Mouse (Mus musculus) spleen, embryonic (tissue): ENCODE measurements at regions not wholly inside any gene's neighbourhood (a gene's known extent, or its start where the extent isn't known, plus 50 kb on each side); places are given as distances from the start of the nearest gene placed in this dataset.

Experiments
- CTCF ChIA-PET: fragments of 350-600 bp; sonication (Branson Sonifier 250); formaldehyde crosslinking; loops from one replicate; lab custom pipeline; 2022; lab: Charles Lee

GRCm38 (mm10) chr1:90343492-90343891 lies 139.7 kb downstream of the Ackr3 start:
- CTCF ChIA-PET, result no interaction called here

GRCm38 (mm10) chr1:90347032-90347431 lies 143.3 kb downstream of the Ackr3 start:
- CTCF ChIA-PET, result no interaction called here

DNA sequence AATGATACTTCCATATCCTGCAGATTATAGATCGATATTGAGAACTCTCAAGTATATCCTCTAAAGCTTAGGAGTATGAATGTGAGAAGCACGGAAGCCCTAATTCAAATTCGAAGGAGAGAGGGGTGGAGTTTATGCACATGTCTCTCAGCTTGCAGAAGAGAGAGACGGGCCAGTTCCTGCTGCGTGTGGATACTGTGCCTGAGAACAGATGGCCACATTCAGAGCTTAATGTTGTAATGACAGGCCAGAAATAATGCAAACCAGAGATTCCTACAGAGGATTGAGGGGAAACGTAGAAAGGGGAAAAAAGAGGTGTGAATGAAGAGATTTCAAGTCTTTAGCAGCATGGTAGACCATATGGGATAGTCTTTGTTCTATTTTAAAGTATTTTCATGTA lies 145.8 kb downstream of the Ackr3 start:
- CTCF ChIA-PET, result no interaction called here

GRCm38 (mm10) chr1:90353325-90353724 lies 149.5 kb downstream of the Ackr3 start:
- CTCF ChIA-PET, result no interaction called here

GRCm38 (mm10) chr1:90356567-90356966 lies 152.8 kb downstream of the Ackr3 start:
- CTCF ChIA-PET, result no interaction called here

DNA sequence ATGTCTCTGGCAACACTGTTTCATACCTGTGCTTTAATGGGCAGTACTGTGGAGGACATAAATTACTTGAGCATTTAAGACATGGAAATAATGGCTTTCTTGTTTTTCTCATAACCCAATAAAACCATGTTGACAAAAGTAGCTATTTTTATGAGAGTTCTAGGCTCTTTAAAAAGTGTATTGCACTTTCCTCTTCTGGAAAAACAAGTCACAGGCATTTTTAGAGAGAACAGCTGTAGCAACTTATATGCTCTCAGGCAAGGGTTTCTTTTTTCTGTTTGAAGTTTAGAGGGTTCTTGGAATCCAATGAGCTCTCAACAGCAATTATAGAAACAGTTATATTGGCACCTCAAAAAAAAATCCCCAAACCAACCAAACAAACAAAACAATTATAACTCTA lies 153.6 kb downstream of the Ackr3 start:
- CTCF ChIA-PET, result no interaction called here

- CTCF ChIA-PET, result no interaction called here
Measured at GRCm38 (mm10) chr1:90358971-90359370, 155.2 kb downstream of the Ackr3 start.

DNA sequence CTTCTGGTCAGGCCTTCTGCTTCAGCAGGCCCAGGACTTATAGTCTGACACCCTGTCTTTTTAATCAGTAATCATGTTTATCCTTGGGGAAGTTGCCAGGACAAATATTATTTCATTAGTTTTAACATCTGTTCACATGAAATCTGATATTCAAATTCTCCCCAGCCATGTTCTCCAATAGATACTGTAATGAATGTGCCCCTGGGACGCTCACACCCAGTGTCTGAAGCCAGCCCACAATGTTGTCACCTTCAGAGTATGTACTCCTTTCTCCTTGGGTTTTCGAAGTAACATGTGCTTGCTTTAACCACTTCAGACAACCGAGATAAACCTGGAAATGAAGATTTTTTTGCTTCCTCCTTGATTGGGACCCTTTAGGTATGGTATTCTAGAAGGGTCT lies 156.3 kb downstream of the Ackr3 start:
- CTCF ChIA-PET, result no interaction called here

DNA sequence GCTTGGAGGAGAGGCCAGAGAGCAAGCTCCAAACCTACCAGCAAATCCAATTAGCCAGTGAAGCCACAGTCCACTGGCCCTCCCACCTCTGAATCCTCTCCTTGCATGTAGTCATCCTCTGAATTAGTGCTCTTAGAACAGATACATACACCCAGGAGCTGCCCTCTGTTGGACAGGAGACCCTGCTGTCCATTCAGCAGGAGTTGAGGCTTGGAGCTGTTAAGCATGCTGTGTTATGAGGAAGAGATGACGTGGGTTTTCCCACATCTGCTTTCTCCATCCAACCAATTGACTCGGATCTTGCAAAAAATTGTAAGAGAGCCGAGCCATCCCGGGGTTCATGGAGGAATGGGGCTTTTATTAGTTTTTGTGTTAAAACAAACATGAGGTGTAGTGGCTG lies 160.7 kb downstream of the Ackr3 start:
- CTCF ChIA-PET, result interaction anchor here (0.7 kb wide), 1 partner anchor 31 kb away, joined by 3 read pairs; no protein-coding TSS in a partner anchor

- CTCF ChIA-PET, result no interaction called here
Measured at GRCm38 (mm10) chr1:90368581-90368980, 164.8 kb downstream of the Ackr3 start.

GRCm38 (mm10) chr1:90369287-90369686 lies 165.5 kb downstream of the Ackr3 start:
- CTCF ChIA-PET, result no interaction called here

- CTCF ChIA-PET, result no interaction called here
Measured at GRCm38 (mm10) chr1:90370766-90371165, 167.0 kb downstream of the Ackr3 start.

DNA sequence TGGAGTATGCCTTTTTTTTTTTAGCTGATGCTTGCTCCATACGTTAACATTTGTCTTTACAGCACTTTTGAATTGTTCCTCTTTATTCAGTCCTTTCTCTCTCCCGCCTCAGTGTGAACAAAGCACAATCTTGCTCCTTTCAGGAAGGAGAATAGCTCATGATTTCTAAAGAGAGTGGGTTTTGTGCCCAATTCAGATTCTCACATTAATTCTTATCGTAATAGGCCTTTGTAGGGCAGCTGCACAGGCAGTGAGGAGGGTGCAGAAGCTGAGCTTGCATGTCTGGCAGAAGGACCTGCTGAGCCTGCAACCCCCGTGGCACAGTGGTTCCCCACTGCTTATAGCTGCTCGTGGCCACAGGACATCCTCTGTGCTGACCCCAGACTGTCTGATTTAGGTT lies 169.2 kb downstream of the Ackr3 start:
- CTCF ChIA-PET, result no interaction called here

DNA sequence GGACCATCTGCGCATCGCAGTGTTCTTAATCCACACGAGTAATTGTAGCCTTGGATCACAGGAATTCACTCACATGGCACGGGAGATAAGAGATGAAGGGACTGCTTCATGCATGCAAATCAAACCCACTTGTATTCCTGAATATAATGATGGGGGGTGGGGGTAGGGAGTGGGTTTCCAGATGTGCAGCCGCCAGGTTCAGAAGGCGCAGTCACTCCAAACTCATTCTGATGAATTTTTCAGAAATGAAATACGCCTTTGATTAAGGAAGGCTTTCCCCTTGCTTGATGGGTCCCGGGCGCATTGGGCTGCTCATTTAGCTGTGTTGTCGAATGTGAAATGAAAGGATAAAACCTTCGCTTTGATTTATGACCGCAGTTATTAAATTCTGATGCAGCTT lies 170.7 kb downstream of the Ackr3 start:
- CTCF ChIA-PET, result no interaction called here

- CTCF ChIA-PET, result no interaction called here
Measured at GRCm38 (mm10) chr1:90380034-90380705, 176.4 kb downstream of the Ackr3 start.

GRCm38 (mm10) chr1:90382941-90383470 lies 179.2 kb downstream of the Ackr3 start:
- CTCF ChIA-PET, result no interaction called here

GRCm38 (mm10) chr1:90385024-90385423 lies 181.2 kb downstream of the Ackr3 start:
- CTCF ChIA-PET, result no interaction called here

DNA sequence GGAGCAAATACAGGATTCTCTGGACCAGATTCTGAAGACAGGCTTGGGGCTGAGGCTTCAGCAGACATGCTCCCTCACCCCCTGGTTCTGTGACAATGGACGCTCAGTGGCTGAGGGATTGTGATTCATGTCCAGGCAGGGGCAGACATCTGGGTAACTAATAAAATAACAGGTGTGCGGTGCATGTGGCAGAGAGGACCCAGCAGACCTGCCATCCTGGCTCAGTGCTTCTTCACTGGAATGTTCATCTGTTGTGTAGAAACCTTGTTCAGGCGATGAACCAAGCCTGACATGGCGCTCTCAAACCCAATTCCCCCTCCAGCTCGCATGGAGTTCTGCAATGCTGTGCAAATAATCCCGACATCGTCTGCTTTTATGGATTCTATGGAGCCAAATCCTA lies 183.0 kb downstream of the Ackr3 start:
- CTCF ChIA-PET, result no interaction called here

GRCm38 (mm10) chr1:90390422-90390821 lies 186.6 kb downstream of the Ackr3 start:
- CTCF ChIA-PET, result no interaction called here

DNA sequence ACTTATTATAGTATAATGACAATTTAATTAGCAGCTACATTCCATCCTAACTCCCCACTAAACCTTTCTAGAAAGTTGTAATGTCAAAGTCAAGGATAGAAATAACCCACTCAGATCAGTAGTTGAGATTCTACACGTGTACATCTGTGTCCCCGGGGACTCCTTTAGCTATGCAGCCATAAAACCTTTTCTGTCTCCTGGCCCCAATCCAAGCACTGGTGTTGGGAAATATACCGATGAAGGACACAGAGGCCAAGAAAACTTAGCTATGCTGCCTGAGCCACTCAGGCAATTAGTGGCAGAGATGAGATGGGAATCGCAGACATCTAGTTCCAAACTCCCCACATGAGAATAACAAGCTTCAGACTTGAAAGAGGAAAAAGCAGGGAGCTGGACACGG lies 190.1 kb downstream of the Ackr3 start:
- CTCF ChIA-PET, result no interaction called here

DNA sequence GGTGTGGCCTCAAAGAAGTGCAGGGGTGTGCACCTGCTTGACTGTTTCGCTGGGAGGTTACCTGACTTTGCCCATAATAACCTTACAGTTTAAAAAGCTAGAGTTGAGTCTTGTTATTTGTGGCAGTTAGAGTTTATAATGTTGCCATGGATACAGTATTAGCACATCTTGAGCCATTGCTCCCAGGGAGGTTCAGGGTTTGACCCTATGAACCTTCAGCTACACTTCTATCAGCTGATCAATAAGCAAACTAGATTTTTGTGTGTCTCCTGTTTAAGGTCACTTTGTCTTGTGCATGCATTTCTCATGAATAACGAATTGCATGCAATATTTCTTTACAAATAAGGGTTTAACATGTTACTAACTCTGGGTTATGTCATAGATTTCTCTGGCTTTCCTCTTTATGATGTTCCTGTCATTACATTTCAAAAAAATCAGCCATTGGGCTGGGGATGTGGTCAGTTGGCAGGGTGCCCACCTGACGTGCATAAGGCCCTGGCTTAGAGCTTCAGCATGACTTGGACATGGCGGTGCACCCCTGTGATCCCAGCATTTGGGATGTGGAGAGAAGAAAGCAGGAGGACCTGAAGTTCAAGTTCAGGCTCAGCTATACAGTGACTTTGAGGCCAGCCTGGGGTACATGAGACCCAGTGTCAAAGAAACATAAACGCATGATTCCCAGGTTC lies 191.7 kb downstream of the Ackr3 start:
- CTCF ChIA-PET, result no interaction called here

GRCm38 (mm10) chr1:90396660-90397059 lies 192.9 kb downstream of the Ackr3 start:
- CTCF ChIA-PET, result no interaction called here

GRCm38 (mm10) chr1:90397355-90397754 lies 193.6 kb downstream of the Ackr3 start:
- CTCF ChIA-PET, result no interaction called here
